Mouse (Mus musculus) stomach, embryonic 15.5 days (tissue): ENCODE data around the gene Abcc8. TPM values are rescaled to one million over a fixed set of nuclear protein-coding genes. Genes with fewer than 3 reads are reported as not detected.

ENCODE experiments used
- ATAC-seq: fragments of 200-750 bp; cut with Nextera tagmentation; 2 replicates; pipeline ENCODE4 v1.8.0; 2017; ENCODE audit warnings: low read depth, moderate number of reproducible peaks, moderate TSS enrichment; ENCODE audit not compliant: insufficient read depth, low FRiP score
- H3K27ac ChIP-seq: fragments of 300-500 bp; sonication (generic); 2 replicates; pipeline ENCODE4 v1.5.1; 2015; ENCODE audit warnings: mild to moderate bottlenecking, inconsistent platforms
- H3K27me3 ChIP-seq: fragments of 300-500 bp; sonication (generic); replicated peaks from 2 replicates; pipeline ENCODE4 v1.6.1; 2015; ENCODE audit warnings: inconsistent platforms
- H3K36me3 ChIP-seq: fragments of 300-500 bp; sonication (generic); 2 replicates; pipeline ENCODE4 v1.6.1; 2015; ENCODE audit warnings: inconsistent platforms
- H3K4me1 ChIP-seq: fragments of 300-500 bp; sonication (generic); 2 replicates; pipeline ENCODE4 v1.6.1; 2015; ENCODE audit warnings: inconsistent platforms
- H3K4me2 ChIP-seq: fragments of 300-500 bp; sonication (generic); 2 replicates; pipeline ENCODE4 v1.6.1; 2015; ENCODE audit warnings: mild to moderate bottlenecking, inconsistent platforms
- H3K4me3 ChIP-seq: fragments of 300-500 bp; sonication (generic); replicated peaks from 2 replicates; pipeline ENCODE4 v1.5.1; 2015; ENCODE audit warnings: inconsistent platforms
- H3K9ac ChIP-seq: fragments of 300-500 bp; sonication (generic); 2 replicates; pipeline ENCODE4 v1.6.1; 2015; ENCODE audit warnings: inconsistent platforms
- H3K9me3 ChIP-seq: fragments of 300-500 bp; sonication (generic); 2 replicates; pipeline ENCODE4 v1.6.1; 2016; ENCODE audit warnings: inconsistent platforms
- WGBS: fragments of 180-500 bp; shearing (Covaris S2); methylation state at CpG from one replicate; pipeline ENCODE4 v1.1.7; 2015; 5-methylcytosine and 5-hydroxymethylcytosine counted together
- polyA plus RNA-seq: library from polyadenylated mRNA; unstranded; fragments of >200 nt; fragmentation: Nextera tagmentation; extraction: Ambion mirVana; gene quantifications from 2 replicates; pipeline ENCODE4 v1.2.1, GENCODE M21; 2015

Abcc8 gene
- polyA plus RNA-seq, 1 experiment from 2014 or later, result 11.1 TPM

DNA sequence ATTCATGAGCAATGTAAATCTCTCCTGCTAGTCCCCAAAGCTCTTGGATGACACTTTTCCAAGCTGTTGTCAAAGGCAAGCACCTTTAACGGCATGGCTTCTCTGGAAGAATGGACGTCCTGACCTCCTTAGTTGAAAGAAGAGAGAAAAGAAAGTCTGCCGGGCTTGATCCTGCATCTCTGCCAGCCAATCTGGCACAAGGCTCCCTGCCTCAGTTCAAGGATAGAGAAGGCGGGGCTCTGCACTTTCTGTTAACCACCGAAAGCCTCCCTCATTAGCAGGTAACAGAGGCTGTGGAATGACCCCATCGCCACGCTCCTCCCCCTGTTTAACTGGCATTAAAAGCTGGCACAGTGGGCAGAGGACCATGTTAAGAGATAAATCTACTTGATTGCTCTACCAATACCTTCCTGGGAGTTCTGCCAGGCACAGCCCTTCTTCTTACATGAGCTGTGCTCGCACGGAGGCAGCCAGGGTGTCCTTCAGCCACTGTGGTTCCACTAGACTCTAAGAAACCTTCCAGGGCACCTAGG lies 26.9 kb downstream of the Abcc8 start:
- H3K36me3 ChIP-seq, result no peaks in the 10 kb centered on the region
- 66% methylated on average over 9 of the region's 9 CpGs for WGBS
- no peak overlapping the region for H3K4me3 ChIP-seq
- H3K9ac ChIP-seq, result no peak overlapping the region
- no peaks in the 10 kb centered on the region for H3K4me1 ChIP-seq
- no peaks in the 10 kb centered on the region for H3K9me3 ChIP-seq
- no peak overlapping the region for H3K27ac ChIP-seq
- no peak overlapping the region for H3K4me2 ChIP-seq
- ATAC-seq, result no peak
- H3K27me3 ChIP-seq, result no peaks in the 10 kb centered on the region

- H3K9me3 ChIP-seq, result no peaks in the 10 kb centered on the region
- no peaks in the 10 kb centered on the region for H3K36me3 ChIP-seq
- H3K27ac ChIP-seq, result no peak overlapping the region
- no peak overlapping the region for H3K4me3 ChIP-seq
- no peaks in the 10 kb centered on the region for H3K4me1 ChIP-seq
- no peak overlapping the region for H3K4me2 ChIP-seq
- no peaks in the 10 kb centered on the region for H3K27me3 ChIP-seq
- peak; percentile 68 for ATAC-seq
- no peak overlapping the region for H3K9ac ChIP-seq
- WGBS, result 75% methylated on average over 7 of the region's 7 CpGs
These were observed 32.4 kb downstream of the Abcc8 start for GRCm38 (mm10) chr7:46147417-46147816.

- Histone ChIP-seq H3K36me3 (no peaks in the 10 kb centered on the region), H3K4me2 (no peak overlapping the region), H3K27me3 (no peaks in the 10 kb centered on the region), H3K9ac (no peak overlapping the region), H3K9me3 (no peaks in the 10 kb centered on the region), H3K27ac (no peak overlapping the region), H3K4me3 (no peak overlapping the region), H3K4me1 (no peaks in the 10 kb centered on the region)
- ATAC-seq, result no peak
- WGBS, result 81% methylated on average over 7 of the region's 7 CpGs
These were observed 33.0 kb downstream of the Abcc8 start for GRCm38 (mm10) chr7:46146675-46147308.

- H3K4me1 ChIP-seq, result no peaks in the 10 kb centered on the region
- WGBS, result 73% methylated on average over 8 of the region's 8 CpGs
- no peak overlapping the region for H3K4me3 ChIP-seq
- H3K27me3 ChIP-seq, result no peaks in the 10 kb centered on the region
- ATAC-seq, result no peak
- H3K27ac ChIP-seq, result no peak overlapping the region
- no peaks in the 10 kb centered on the region for H3K36me3 ChIP-seq
- no peak overlapping the region for H3K9ac ChIP-seq
- H3K4me2 ChIP-seq, result no peak overlapping the region
- no peaks in the 10 kb centered on the region for H3K9me3 ChIP-seq
These were observed 35.8 kb downstream of the Abcc8 start for GRCm38 (mm10) chr7:46144061-46144460.

GRCm38 (mm10) chr7:46138329-46138930 lies 41.4 kb downstream of the Abcc8 start:
- no peak overlapping the region for H3K4me3 ChIP-seq
- H3K9me3 ChIP-seq, result no peaks in the 10 kb centered on the region
- H3K27me3 ChIP-seq, result no peaks in the 10 kb centered on the region
- no peak overlapping the region for H3K4me2 ChIP-seq
- peak overlapping the region; percentile 61 for H3K27ac ChIP-seq
- peak; percentile 67; the same call in 1 of the 2 replicates for ATAC-seq
- 22% methylated on average over 7 of the region's 7 CpGs for WGBS
- no peaks in the 10 kb centered on the region for H3K36me3 ChIP-seq
- peaks cover 10% of the 10 kb centered on the region; the same call in 1 of the 2 replicates for H3K4me1 ChIP-seq
- no peak overlapping the region for H3K9ac ChIP-seq

DNA sequence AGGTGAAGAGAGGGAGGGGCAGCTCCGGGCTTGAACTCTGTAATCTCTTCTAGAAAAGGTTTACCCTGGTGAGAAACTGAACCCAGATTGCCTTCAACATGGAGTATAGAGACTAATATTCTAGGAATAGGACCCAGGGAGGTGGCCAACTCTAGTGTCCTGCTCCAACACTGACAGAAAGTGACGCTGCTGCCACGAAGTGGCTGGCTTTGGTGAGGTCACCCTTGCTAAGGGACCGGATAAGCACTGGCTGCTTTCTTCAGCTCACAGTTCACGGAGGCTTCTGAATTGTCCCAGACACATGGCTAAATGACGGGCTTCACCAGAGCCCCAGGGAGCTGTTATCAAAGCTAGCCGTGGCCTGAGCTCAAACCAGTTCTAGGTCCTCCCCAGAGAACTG lies 46.0 kb downstream of the Abcc8 start:
- no peaks in the 10 kb centered on the region for H3K27me3 ChIP-seq
- peak overlapping the region; percentile 37; the same call in 1 of the 2 replicates for H3K27ac ChIP-seq
- H3K4me3 ChIP-seq, result no peak overlapping the region
- H3K4me1 ChIP-seq, result peaks cover 16% of the 10 kb centered on the region; the same call in 1 of the 2 replicates
- 30% methylated on average over 7 of the region's 7 CpGs for WGBS
- H3K9ac ChIP-seq, result no peak overlapping the region
- H3K4me2 ChIP-seq, result no peak overlapping the region
- H3K36me3 ChIP-seq, result no peaks in the 10 kb centered on the region
- ATAC-seq, result no peak
- H3K9me3 ChIP-seq, result no peaks in the 10 kb centered on the region

DNA sequence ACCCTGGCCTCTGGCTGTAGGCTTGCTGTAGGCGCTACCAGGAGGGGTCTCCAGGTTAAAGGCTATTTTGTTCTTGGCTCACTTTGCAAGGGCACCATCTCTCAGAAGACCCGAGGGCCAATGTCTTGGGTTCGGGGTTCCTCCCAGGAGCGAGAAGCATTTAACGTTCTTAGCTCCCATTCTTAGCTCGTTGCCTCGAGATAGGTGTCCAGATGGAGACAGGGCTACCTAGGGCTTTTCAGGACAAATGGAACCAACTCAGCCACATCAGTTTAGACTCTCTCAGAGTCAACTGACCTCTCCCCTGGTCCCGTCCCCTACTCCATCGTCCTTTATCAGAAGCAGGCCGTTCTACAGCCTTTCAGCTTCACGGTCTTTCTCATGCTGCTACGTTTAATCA lies 47.6 kb downstream of the Abcc8 start:
- Histone ChIP-seq H3K36me3 (no peaks in the 10 kb centered on the region), H3K27me3 (no peaks in the 10 kb centered on the region), H3K9ac (no peak overlapping the region), H3K9me3 (no peaks in the 10 kb centered on the region), H3K4me3 (no peak overlapping the region), H3K4me1 (peaks cover 8% of the 10 kb centered on the region; the same call in 1 of the 2 replicates), H3K27ac (no peak overlapping the region), H3K4me2 (no peak overlapping the region)
- 85% methylated on average over 12 of the region's 12 CpGs for WGBS
- no peak for ATAC-seq

- Histone ChIP-seq H3K4me1 (peaks cover 8% of the 10 kb centered on the region; the same call in 1 of the 2 replicates), H3K27ac (0 out of 2 replicates have a peak overlapping the region, but pooled peaks have one; percentile 13), H3K27me3 (no peaks in the 10 kb centered on the region), H3K9ac (no peak overlapping the region), H3K36me3 (no peaks in the 10 kb centered on the region), H3K9me3 (no peaks in the 10 kb centered on the region), H3K4me2 (no peak overlapping the region), H3K4me3 (no peak overlapping the region)
- no peak for ATAC-seq
- WGBS, result 62% methylated on average over 8 of the region's 8 CpGs
These were observed 48.0 kb downstream of the Abcc8 start for GRCm38 (mm10) chr7:46131806-46132205.

DNA sequence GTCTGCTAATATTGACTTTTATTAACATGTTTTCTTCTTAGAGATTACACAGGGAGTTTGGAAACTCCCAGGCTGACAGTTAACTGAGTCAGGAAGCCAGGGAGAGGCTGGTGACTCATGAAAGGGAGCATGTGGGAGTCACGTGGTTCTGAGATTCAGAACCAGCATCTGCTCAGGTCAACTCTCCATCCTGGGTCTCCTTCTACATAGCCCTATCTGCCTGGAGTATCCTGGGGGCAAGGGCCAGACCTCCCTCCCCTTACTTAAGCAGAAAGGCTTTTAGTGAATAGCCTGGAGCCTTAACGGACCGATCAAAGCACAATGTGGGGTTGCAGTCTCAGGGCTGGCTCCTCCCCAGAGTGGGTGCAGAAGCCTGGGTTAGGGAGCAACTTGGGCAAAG lies 48.6 kb downstream of the Abcc8 start:
- WGBS, result 9% methylated on average over 3 of the region's 3 CpGs
- H3K4me2 ChIP-seq, result no peak overlapping the region
- peak; percentile 71 for ATAC-seq
- H3K9me3 ChIP-seq, result no peaks in the 10 kb centered on the region
- H3K27me3 ChIP-seq, result no peaks in the 10 kb centered on the region
- H3K4me1 ChIP-seq, result peaks cover 11% of the 10 kb centered on the region; the same call in 1 of the 2 replicates
- no peak overlapping the region for H3K4me3 ChIP-seq
- no peaks in the 10 kb centered on the region for H3K36me3 ChIP-seq
- H3K9ac ChIP-seq, result no peak overlapping the region
- peak overlapping the region; percentile 89 for H3K27ac ChIP-seq

DNA sequence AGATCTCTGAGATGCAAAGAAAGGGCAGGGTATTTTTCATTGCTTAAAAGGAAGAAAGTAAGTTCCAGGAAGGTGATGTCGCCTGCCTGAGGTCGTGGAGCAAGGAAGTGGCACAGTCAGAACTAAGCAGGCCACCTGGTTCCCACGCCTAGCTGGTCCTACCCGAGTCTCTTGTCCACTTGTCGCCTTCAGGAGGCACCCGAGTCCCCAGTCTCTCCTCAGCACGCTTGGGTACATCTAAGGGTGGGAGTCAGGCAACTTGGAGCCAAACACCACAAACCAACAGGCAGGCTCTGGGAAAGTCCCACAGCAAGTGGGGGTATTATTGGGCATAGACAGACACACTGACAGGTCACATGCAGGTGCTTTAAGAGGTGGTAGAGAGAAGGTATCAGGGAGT lies 49.1 kb downstream of the Abcc8 start:
- H3K9me3 ChIP-seq, result no peaks in the 10 kb centered on the region
- no peaks in the 10 kb centered on the region for H3K36me3 ChIP-seq
- 54% methylated on average over 7 of the region's 7 CpGs for WGBS
- ATAC-seq, result peak; percentile 33; the same call in 1 of the 2 replicates
- H3K4me1 ChIP-seq, result peaks cover 11% of the 10 kb centered on the region; the same call in 1 of the 2 replicates
- no peak overlapping the region for H3K9ac ChIP-seq
- no peak overlapping the region for H3K4me3 ChIP-seq
- H3K27me3 ChIP-seq, result no peaks in the 10 kb centered on the region
- H3K27ac ChIP-seq, result peak overlapping the region; percentile 89
- no peak overlapping the region for H3K4me2 ChIP-seq

DNA sequence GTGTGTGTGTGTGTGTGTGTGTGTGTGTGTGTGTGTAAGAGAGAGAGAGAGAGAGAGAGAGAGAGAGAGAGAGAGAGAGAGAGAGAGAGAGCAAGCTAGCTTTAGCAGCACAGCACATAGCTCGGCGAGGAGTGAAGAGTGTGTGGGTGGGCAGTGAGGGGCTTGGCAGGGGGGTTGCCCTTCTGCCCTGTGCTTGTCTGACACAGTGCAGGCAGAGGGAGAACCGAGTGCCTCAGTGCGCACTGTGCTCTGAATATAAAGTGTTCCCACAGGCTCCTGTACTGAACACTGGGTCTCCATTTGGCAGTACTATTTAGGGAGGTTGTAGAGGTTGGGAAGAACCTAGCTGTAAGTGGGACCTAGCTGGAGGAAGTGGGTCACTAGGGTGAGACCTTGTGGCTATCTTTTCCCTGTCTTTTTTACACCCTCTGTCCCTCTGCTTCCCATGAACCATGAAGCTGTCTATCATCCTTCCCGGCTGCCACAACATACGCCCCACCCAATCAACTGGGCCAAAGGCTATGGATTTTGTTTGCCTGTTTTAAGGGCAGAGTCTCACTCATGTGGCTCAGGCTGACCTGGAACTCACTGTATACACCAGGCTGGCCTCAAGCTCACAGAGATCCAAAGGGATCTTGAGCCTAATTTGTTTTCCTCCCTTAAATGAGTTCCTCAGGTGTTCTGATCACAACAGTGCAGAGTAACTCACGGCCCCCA lies 50.2 kb downstream of the Abcc8 start:
- H3K4me3 ChIP-seq, result no peak overlapping the region
- no peaks in the 10 kb centered on the region for H3K36me3 ChIP-seq
- no peak for ATAC-seq
- no peaks in the 10 kb centered on the region for H3K27me3 ChIP-seq
- H3K27ac ChIP-seq, result no peak overlapping the region
- no peak overlapping the region for H3K9ac ChIP-seq
- WGBS, result 37% methylated on average over 7 of the region's 7 CpGs
- no peak overlapping the region for H3K4me2 ChIP-seq
- peaks cover 14% of the 10 kb centered on the region for H3K4me1 ChIP-seq
- H3K9me3 ChIP-seq, result no peaks in the 10 kb centered on the region

DNA sequence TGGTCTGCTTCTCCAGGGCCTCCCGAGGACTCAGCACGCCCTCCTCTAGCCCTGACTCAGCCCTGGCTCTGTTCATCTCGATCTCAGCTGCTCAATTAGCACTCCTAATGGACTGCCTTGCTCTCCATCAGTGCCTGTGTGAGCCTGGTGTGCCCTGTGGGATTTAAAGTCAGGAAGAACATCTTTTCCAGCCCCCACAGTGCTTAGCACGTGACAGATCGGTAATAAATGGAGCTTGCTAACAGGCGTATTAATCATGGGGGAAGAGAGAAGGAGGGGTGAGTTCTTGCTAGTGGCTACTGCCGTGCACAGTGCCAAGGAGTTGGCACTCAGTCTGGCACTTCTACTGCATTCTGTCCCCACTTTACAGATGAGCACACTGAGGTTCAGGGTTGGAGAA lies 51.6 kb downstream of the Abcc8 start:
- Histone ChIP-seq H3K9ac (no peak overlapping the region), H3K27me3 (no peaks in the 10 kb centered on the region), H3K9me3 (no peaks in the 10 kb centered on the region), H3K4me1 (peaks cover 14% of the 10 kb centered on the region), H3K36me3 (no peaks in the 10 kb centered on the region), H3K4me3 (no peak overlapping the region), H3K4me2 (no peak overlapping the region), H3K27ac (peak overlapping the region; percentile 17; the same call in 1 of the 2 replicates)
- 28% methylated on average over 7 of the region's 7 CpGs for WGBS
- no peak for ATAC-seq
